Mouse (Mus musculus): ENCODE results near the gene Kcnip2.
A peak's percentile ranks its signal among the peaks of the same experiment; 100 is the strongest.

The Kcnip2 gene

DNA sequence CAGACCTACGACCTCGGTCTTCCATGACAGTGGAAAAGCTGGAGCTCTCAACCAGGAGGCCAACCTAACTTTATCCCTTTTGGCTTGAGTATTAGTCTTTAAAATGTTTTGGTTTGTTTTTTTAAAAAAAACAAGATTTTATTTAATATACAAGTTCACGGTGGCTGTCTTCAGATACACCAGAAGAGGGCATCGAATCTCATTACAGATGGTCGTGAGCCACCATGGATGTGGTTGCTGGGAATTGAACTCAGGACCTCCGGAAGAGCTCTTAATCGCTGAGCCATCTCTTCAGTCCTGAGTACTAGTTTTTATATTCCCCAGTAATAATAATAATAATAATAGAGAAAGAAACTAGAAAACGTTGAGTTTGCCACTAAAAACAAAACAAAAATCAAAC is 34.2 kb downstream of the Kcnip2 start:
- DNase-seq (ENCODE audit: low read depth, low spot score), result no peak

DNA sequence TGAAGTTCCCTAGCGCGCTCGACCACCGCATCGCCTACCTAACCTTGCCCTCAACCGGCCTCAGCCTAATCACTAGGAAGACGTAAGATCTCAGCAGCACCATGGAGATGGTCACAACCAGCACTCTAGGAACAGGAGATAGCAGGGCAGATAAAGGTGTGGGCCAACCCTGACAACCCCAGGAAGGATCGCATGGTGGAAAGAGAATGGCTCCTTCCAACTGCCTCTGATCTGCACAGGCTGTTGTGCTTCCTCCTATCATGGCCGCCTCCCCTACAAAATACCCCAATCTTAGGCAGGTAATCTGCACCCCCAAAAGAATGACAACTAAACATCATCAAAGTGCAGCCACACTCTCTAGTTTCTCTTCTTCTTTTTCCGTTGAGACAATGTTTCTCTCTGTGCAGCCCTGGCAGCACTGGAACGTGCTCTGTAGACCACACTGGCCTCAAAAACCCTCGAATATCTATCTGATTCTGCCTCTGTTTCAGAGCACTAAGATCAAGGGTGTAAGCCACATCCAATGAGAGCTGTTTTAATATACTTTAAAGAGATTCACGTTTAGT is 35.4 kb downstream of the Kcnip2 start:
- DNase-seq (ENCODE audit: low read depth, low spot score), result no peak

DNA sequence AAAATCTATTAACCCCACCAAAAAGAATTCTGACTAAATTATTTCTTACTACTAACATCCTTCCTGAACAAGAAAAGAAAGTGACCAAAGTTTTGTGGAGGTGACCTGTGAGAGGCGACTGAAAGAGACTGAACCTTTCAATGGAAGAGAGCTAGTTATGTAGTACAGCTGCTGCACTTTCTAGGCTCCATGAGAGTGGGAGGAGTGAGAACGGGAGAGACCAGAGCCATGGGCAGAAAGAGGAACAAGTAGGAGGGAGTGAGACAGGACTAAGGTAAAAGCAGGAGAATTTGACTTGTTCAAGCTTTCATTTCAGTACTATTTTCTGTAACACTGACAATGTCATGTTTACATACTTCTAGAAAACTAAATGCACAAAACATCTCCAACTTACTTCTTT is 40.4 kb downstream of the Kcnip2 start:
- no peak for DNase-seq (ENCODE audit: low read depth, low spot score)

DNA sequence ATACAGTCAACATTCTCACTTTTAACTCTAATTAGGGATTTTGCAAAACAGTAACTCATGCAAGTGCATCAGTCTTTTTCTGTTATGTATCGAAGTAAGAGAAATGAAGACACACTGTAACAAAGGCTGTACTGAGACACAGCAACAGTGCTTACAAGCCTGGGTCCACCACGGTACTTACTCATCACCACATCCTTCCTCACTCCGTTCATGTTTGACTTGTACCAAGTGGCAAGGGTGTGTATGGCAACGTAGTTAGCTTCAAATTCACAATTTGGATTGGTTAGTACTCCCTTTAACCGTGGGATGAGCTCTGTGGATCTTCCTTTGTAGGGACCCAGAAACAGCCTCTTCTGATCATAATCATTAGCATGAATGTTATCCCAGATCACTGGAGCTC is 44.4 kb downstream of the Kcnip2 start:
- no peak for DNase-seq (ENCODE audit: low read depth, low spot score)

DNA sequence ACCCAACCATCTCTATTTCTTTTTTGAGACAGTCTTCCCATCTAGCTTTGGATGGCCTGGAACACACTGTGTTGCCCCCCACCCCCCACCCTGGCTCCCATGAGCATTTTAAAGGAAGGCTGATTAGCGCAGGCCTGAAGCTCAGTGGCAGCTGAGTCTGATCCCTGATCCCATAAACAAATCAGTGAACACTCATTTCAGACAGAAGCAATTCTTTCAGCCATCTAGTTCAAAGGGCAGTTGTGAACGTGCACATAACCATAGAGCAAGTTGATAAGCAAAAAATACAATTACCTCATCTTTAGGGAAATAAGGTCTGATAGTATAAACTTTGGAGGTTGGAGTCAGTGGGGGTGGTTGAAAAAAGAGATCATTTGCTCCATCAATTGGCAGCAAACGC is 55.1 kb downstream of the Kcnip2 start:
- no peak for DNase-seq (ENCODE audit: low read depth, low spot score)

DNA sequence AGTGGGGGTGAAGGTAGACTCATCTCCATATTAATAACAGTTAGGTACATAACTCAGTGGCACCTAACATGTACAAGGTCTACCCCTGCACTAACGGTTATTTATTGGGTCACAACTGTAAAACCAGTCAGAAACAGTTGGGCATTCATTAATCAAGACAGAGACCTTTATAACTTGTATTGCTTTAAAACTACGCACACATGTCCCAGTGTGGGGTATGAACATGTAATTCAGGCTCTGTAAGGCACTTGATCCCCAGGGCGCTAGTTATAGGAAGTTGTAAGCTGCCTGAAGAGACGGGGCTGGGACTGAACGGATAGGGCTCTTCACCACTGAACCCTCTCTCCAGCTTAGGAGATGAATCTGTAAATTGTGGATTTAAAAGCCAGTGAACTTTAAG is 57.2 kb downstream of the Kcnip2 start:
- no peak for DNase-seq (ENCODE audit: low read depth, low spot score)

DNA sequence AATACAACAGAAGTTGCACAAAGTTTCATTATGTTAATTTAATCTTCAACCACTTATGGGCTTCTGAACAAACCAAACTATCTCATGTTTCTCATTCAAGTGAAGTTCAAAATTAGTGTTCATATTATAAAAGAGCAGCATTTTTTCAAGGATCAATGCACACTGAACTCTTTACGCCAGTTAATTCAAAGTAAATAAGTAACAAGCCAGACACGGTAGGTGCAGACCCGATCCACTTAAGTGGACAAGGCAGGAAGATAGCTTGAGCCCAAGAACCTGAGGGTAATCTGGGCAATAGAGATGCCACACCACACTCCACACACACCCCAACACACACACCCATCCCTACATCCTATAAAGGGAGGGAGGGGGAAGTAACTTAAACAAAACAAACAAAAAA is 62.3 kb downstream of the Kcnip2 start:
- DNase-seq (ENCODE audit: low read depth, low spot score), result no peak

DNA sequence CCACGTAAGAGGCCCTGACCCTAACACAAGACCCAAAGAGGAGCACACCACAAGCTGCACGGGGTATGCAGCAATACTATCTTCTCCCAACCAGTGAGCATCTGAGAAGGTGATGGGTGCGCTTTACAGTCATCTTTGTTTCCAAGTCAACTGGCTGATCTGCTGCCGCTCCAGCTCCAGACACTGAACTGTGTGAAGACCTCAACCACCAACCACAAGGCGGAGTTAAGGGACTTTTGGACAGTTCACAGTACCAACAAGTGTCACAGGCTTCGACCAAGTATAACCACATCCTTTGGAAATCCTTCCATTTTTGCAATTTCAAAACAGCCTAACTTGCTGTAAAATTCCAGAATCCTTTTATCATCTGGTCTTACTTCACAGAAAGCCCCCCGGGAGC is 64.0 kb downstream of the Kcnip2 start:
- DNase-seq (ENCODE audit: low read depth, low spot score), result no peak

DNA sequence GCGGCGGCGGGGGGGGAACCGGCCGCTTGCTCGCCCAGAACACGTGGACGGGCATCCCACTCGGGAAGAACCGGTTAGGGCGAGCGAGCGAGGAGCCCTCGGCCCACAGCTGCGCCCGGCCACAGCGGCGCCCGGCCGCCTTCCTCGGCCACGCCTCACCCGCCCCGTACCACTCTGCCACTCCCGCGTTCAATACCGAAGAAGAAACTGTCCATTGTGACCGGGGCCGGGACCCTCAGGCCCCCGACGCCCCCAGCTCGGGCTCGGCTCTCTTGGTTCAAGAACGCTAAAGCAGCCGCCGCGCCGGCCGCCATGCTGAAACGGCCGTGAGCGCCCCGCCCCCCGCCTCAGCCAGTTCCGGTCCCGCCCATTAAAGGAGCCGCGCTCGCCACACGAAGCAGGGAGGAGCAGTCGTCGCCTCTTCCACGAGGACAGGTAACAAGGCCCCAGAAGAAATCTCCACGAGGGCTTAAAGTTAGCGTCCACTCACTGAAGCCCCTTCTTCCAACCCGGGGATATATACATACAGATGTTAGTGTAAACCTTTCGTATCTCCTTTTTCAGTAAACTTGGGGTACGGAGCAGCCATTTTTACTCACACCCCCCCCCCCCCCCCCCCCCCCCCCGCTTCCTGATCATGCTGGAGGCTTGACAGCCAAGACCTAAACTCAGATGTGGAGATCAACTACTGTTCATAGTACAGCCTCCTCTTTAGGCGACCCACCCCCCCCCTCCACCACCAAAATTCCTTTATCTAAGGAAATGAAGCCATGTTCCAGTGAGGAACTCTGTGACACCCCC is 66.4 kb downstream of the Kcnip2 start, which contains the start of gene Npm3:
Gene Npm3, minus strand, starts transcription at position 349 of the 801 bp plus-strand sequence.
- peak; percentile 94 for DNase-seq (ENCODE audit: low read depth, low spot score)

DNA sequence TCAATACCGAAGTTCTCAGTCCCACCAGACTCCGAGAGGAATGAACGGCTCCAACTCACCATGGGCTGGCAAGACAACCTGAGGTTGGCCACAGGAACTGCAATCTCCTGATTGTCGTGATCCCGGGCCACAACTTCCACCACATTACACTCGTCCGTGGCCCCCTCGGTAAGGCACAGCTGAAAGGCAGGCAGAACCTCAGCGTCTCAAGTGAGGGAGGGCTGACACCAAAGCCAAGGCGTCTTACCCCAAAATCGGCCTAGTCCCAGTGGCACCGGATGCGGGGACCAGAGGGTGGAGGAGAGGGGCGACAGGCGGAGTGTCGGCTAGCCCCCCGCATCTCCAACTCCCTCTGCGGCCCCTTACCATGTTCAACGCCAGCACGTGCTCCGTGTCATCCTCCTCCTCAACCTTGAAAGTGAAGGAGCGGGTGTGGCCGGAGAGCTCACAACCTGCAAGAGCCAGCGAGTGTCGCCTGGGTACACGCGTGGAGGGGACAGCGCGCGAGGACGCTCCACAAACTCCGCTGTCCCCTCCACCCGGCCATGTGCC is 67.1 kb downstream of the Kcnip2 start:
- DNase-seq (ENCODE audit: low read depth, low spot score), result peak; percentile 42

DNA sequence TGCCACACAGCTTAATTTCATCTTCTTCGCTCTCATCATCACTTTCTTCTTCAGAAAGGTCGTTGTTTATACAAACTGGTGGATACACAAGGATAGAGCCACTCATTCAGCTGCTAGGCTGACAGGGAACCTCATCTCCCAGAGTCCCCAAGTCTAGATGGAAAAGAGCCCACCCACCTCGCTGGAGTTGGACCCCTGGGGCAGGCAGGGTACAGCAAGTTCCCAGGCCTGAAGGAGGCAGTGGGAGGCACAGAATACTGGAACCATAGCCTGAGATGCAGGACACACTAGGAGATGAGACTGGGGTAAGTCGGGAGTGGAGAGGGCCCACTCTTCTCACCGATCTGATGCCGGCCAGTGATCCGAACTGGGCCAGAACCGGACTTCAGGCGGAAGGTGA is 67.7 kb downstream of the Kcnip2 start:
- DNase-seq (ENCODE audit: low read depth, low spot score), result peak; percentile 30

DNA sequence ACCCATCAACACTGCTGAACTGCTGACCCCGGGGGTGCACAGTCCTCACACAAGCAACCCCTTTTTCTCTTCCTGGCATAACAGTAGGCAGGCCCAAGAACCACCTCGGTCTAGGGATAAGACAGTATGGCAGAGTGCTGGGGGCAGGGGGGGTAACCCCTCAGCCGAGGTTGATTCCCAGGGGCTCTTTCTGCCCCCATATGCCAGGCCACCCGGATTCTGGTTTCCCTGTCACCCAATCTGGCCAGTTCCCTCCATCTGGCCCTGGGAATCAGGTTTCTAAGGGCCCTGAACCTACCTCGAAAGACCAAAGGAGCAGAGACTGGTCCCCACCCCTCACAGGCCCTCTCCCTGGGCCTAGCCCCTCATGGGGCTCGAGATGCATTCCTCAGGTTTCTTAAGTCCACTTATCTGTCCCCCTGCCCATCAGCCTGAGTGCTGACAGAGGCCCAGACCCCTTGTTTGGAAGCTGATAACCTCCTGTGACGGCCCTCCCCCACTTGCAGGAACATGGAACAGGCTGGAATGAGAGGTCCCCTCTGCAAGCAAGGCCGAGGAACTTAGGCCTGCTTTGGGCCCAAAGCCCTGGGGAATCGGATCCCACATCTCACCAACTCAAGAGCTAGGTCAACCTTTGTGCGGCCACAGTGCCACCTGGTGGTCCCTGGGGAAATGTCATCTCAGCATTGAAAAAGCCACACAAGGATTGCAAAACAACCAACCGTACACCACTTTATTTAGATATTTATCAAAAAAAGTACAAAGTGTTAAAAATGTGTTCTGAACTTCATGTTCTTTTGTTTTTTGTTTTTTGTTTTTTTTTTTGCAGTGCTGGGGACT is 68.6 kb downstream of the Kcnip2 start:
- DNase-seq (ENCODE audit: low read depth, low spot score), result peak; percentile 93

DNA sequence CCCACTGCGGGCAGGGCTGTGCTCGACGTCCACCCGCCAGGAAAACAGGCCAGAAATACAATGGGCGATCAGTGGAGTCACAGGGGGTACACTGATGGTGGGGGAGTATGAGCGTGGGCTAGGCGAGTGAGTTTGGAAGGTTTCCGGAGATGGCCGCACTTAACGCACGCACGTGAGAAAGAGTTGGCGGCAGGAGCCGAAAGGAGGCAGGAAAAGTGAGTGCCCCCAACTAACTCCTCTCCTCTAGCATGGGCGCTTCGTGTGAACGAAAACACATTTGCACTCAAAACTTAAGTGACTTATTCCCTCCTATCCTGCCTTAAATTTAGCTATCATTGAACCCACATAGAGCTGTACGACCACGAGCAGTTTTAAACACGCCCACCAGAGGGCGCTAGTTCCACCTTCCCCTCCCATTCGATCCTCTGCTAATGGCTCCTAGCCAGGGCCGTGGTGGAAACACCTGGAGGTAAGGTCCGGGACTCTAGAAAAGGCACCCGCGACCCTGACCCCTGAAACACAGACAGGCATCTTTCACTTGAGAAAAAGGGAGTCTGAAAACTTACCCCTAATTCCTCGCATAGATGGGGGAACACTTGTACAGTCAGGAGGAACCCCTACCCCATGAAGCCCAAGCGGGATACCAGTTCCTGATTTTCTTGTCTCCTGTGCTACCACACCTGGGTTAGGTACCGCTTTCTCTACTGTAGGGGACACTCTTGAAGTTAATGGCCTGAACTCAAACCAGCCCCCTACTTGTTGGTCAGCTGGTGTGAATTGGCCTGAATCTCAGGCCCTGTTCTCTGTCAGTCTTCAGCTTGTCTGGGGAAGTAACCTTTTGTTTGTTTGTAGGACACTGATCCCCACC is 69.5 kb downstream of the Kcnip2 start:
- peak; percentile 90 for DNase-seq (ENCODE audit: low read depth, low spot score)

DNA sequence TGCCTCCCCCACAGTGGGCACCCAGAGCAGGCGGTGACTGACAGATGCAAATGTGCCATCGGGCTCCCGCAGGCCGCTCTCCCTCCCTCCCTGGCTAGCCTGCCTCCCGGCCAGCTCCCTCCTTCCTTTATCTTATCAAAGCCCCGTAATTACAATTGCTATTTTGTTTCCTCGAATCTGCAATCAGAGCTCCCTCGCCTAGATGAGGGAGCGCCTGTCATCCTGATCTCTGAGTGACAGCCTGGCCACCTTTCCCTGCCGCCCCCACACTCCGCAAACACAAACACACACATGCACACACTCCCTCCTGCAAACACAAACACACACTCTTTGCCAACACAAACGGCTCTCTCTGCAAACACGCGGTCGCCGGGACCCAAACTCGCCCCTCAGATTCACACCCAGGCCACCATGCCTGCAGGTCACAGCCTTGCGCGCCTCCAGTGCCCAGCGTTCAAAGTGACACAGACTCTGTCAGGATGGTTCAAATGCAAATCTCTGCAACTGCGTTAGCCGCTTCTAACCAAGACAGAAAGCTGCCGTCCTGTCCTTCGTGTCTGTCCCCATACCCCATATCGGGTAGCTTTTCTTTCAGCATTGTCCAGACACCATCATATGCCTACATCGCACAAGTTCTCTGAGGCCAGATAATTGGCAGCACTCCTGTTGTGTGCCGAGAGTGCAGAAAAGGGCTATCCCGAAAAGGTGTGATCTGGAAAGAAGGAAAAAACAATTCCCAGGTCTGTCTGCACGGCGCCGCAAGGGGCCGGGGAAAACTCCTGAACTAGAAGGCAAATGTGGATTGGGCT is 70.3 kb downstream of the Kcnip2 start:
- peak; percentile 25 for DNase-seq (ENCODE audit: low read depth, low spot score)

DNA sequence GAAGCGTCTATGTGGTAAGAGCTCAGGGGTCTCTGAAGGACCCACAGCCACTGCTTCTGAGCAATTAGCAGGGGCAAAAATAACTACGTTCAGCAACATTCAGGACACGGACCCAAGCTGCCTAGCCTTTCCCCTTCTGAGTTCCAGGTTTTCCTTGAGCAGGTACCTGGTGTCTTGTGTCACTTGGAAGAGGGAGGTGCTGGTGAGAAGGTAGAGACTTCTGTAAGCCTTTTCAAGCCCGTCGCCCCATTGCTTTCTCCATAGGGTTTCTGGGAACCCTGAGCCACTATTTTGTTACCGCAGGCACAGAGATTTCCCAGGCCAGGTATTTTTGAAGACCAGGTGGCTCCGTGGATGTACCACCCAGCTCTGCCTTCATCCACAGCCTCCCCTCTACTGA is 72.2 kb downstream of the Kcnip2 start:
- no peak for DNase-seq (ENCODE audit: low read depth, low spot score)

DNA sequence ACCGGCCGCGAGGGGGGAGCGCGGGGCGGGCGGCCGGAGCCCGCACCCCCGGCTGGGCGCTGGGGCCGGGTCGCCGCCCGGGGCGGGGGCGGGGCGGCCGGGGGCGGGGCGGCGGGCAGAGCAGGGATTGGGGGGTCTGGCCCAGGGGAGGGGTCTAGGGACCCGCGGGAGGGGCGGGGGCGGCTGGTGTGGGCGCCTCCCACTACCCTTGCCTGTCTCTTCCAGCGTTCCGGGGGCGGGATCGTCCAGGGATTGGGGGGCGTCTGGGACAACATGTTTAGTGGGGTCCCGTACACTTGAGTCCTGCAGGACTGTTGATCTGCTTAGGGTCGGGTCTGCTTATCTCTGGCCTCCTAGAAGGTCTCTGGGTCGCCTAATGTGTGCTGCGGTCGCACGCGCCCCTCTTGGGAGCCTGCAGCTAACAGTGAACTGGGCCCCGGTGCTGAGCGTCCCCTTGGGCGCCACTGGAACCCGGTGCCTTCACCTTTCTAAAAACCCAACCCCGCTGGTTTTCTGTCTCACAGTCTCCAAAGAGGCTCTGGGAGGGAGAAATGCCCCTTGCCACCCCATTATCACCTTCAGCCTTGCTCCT is 72.8 kb downstream of the Kcnip2 start:
- DNase-seq (ENCODE audit: low read depth, low spot score), result no peak

DNA sequence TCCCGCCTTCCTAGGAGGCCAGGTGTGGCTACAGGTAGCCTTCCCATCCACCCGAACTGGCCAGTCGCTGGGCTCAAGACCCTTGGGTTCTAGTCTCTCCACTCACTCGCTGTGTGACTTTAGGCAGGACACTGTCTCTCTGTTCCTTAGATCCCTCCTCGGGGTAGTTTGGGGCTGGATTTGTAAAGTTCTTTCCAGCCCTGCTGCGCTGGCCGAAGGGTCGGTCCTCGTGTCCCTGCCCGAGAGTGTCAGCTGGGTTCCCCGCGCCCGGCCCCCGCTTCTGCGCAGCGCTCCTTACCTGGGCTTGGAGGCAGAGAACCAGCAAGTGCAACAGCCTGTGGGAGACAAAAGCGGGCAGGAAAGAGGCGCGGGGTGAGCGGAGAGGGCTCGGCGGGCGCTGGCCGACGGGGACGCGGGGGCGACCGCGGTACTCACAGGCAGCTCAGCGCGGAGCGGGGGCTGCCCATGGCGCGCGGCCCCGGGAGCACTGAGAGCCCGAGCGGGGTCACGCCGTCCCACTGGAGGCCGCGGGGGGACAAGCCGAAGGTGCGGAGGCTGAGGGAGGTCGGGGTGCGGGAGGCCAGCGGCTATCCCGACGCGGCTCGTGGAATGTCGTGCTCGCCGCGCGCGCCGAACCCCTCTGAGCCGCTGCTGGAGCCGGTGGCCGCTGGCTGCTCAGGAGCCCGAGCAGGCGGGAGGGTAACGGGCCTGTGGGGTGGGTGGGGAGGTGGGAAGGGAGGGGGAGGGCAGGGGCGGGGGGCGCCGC is 73.5 kb downstream of the Kcnip2 start, which contains the start of gene Fgf8:
Gene Fgf8, minus strand, starts transcription at position 698 of the 766 bp plus-strand sequence.
- DNase-seq (ENCODE audit: low read depth, low spot score), result peak; percentile 34

All from ZHBTc4 (cell line).